Comparison of ENCODE assay signal across 18 mouse cellular contexts in the genomic region with DNA sequence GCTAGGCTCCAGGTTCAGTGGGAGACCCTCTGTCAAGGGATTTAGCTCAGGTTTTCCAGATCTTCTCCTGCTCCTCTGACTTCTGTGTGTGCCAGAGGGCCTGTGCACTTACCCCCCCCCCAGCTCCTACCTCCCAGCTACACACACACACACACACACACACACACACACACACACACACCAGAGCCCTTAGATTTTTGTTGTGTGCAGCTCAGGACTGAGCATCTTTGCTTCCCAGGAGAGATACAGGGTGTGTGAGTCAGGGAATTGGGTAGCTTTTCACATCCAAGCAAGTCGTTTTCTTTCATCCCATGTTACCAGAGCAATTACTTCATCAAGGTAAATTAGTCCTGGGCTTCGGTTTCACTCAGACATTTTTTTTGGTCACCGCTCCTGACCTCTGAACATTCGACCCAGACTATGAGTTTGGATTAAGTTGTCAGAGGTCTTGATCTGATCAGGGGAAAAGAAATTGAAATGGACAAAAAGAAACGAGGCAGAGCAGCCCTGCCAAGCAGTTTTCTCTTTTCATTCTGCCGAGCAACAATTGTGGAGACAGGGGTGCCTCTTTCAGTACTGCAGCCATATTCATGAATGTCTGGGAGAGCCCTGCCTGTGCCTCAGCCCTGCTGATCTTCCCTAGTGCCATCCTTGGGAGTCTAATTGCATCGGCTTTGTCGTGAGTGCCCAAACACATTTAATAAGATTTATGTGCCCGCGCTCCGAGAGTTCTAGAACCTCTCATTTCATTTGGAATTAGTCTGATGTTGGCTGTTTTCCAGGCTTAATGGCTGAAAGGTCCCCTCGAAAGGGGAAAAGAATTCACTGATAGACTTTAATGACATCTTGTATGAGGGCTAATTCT.
DNase-seq lines count a peak whose midpoint lies in the region; ATAC-seq and TF ChIP-seq lines count a peak whose summit lies in the region.
"Had no signal": no experiment of that assay in that cellular context is flagged by ENCODE, and none has a peak within 500 bp of the region (broad histone marks: within the 10 kb centered on the region; RNA-seq: fewer than 3 reads in every experiment).

No protein-coding gene starts in this region.

- H3K9me3 ChIP-seq in hindbrain, embryonic 10.5 days, result no peaks in the 10 kb centered on the region
- H3K9me3 ChIP-seq in hindbrain, embryonic 11.5 days (ENCODE audit: control insufficient read depth, low read length), result no peaks in the 10 kb centered on the region
- no peaks in the 10 kb centered on the region for H3K9me3 ChIP-seq in forebrain, embryonic 14.5 days (replicated peaks; ENCODE audit: control insufficient read depth, low read length)
- H3K9me3 ChIP-seq in midbrain, postnatal 0 days (ENCODE audit: low read length), result peaks cover 3% of the 10 kb centered on the region; the same call in 1 of the 2 replicates
- H3K9me3 ChIP-seq: limb, embryonic 12.5 days; liver, embryonic 15.5 days; stomach, embryonic 15.5 days had no signal

- H3K4me2 ChIP-seq in hindbrain, embryonic 11.5 days (replicated peaks; ENCODE audit: low read depth, low read length), result no peak overlapping the region
- H3K4me2 ChIP-seq in forebrain, embryonic 14.5 days (ENCODE audit: low read length), result no peak overlapping the region
- H3K4me2 ChIP-seq in midbrain, postnatal 0 days (ENCODE audit: low read depth, low read length, poor library complexity, severe bottlenecking), result no peak overlapping the region
- H3K4me2 ChIP-seq: limb, embryonic 12.5 days; liver, embryonic 15.5 days; stomach, embryonic 15.5 days had no signal

- no peak for TF ChIP-seq CTCF in midbrain, postnatal 0 days (IDR thresholded peaks at IDR 0.05)

- peaks cover 42% of the 10 kb centered on the region for H3K4me1 ChIP-seq in hindbrain, embryonic 10.5 days (replicated peaks)
- no peaks in the 10 kb centered on the region for H3K4me1 ChIP-seq in hindbrain, embryonic 11.5 days (replicated peaks; ENCODE audit: control insufficient read depth, insufficient read depth, low read length)
- H3K4me1 ChIP-seq in forebrain, embryonic 14.5 days (ENCODE audit: control insufficient read depth, insufficient read depth, low read length), result peaks cover 18% of the 10 kb centered on the region
- H3K4me1 ChIP-seq in midbrain, postnatal 0 days (ENCODE audit: insufficient read depth, low read length), result no peaks in the 10 kb centered on the region
- H3K4me1 ChIP-seq: limb, embryonic 12.5 days; liver, embryonic 15.5 days; stomach, embryonic 15.5 days had no signal

- H3K27ac ChIP-seq in hindbrain, embryonic 10.5 days, result peak overlapping the region; percentile 69
- no peak overlapping the region for H3K27ac ChIP-seq in hindbrain, embryonic 11.5 days (ENCODE audit: low read depth, low read length)
- no peak overlapping the region; the same call in 1 of the 2 replicates for H3K27ac ChIP-seq in forebrain, embryonic 14.5 days (ENCODE audit: low read depth, low read length)
- no peak overlapping the region for H3K27ac ChIP-seq in midbrain, postnatal 0 days (ENCODE audit: low read depth, low read length)
- H3K27ac ChIP-seq: limb, embryonic 12.5 days; liver, embryonic 15.5 days; stomach, embryonic 15.5 days had no signal

- H3K9ac ChIP-seq in hindbrain, embryonic 11.5 days (ENCODE audit: low read depth, low read length), result no peak overlapping the region
- H3K9ac ChIP-seq in forebrain, embryonic 14.5 days (ENCODE audit: low read length), result no peak overlapping the region
- no peak overlapping the region for H3K9ac ChIP-seq in midbrain, postnatal 0 days (replicated peaks; ENCODE audit: low read length, poor library complexity, severe bottlenecking)
- H3K9ac ChIP-seq: limb, embryonic 12.5 days; liver, embryonic 15.5 days; stomach, embryonic 15.5 days had no signal

- no peak for ATAC-seq in hindbrain, embryonic 11.5 days (ENCODE audit: low FRiP score)
- ATAC-seq in forebrain, embryonic 14.5 days, result peak; percentile 32; the same call in 1 of the 2 replicates
- no peak for ATAC-seq in midbrain, postnatal 0 days (ENCODE audit: low FRiP score)
- ATAC-seq: intestine, embryonic 16.5 days had no signal

- H3K4me3 ChIP-seq in hindbrain, embryonic 10.5 days, result no peak overlapping the region
- H3K4me3 ChIP-seq in hindbrain, embryonic 11.5 days (ENCODE audit: low read depth, low read length), result no peak overlapping the region
- H3K4me3 ChIP-seq in forebrain, embryonic 14.5 days (ENCODE audit: low read depth, low read length), result no peak overlapping the region
- no peak overlapping the region for H3K4me3 ChIP-seq in midbrain, postnatal 0 days (ENCODE audit: low read depth, low read length)
- H3K4me3 ChIP-seq: limb, embryonic 12.5 days; liver, embryonic 15.5 days; stomach, embryonic 15.5 days had no signal

- no peaks in the 10 kb centered on the region for H3K27me3 ChIP-seq in hindbrain, embryonic 10.5 days (ENCODE audit: insufficient read depth, poor library complexity, severe bottlenecking)
- H3K27me3 ChIP-seq in hindbrain, embryonic 11.5 days (ENCODE audit: control insufficient read depth, insufficient read depth, low read length), result no peaks in the 10 kb centered on the region
- H3K27me3 ChIP-seq in forebrain, embryonic 14.5 days (replicated peaks; ENCODE audit: control insufficient read depth, insufficient read depth, low read length), result no peaks in the 10 kb centered on the region
- H3K27me3 ChIP-seq in midbrain, postnatal 0 days (ENCODE audit: insufficient read depth, low read length), result no peaks in the 10 kb centered on the region
- H3K27me3 ChIP-seq: liver, embryonic 15.5 days; stomach, embryonic 15.5 days had no signal

- no peaks in the 10 kb centered on the region for H3K36me3 ChIP-seq in hindbrain, embryonic 10.5 days
- no peaks in the 10 kb centered on the region for H3K36me3 ChIP-seq in hindbrain, embryonic 11.5 days (ENCODE audit: control insufficient read depth, insufficient read depth, low read length)
- H3K36me3 ChIP-seq in forebrain, embryonic 14.5 days (ENCODE audit: control insufficient read depth, insufficient read depth, low read length), result no peaks in the 10 kb centered on the region
- H3K36me3 ChIP-seq in midbrain, postnatal 0 days (ENCODE audit: insufficient read depth, low read length), result no peaks in the 10 kb centered on the region
- H3K36me3 ChIP-seq: limb, embryonic 12.5 days; liver, embryonic 15.5 days; stomach, embryonic 15.5 days had no signal

- WGBS in hindbrain, embryonic 10.5 days, result 53% methylated on average over 12 of the region's 12 CpGs
- WGBS in hindbrain, embryonic 11.5 days, result 48% methylated on average over 12 of the region's 12 CpGs
- WGBS in forebrain, embryonic 14.5 days, result 11% methylated on average over 12 of the region's 12 CpGs
- WGBS in midbrain, postnatal 0 days, result 18% methylated on average over 12 of the region's 12 CpGs

- no peak for DNase-seq in hindbrain, embryonic 10.5 days (ENCODE audit: low spot score)
- no peak for DNase-seq in hindbrain, embryonic 11.5 days (ENCODE audit: low spot score)
- DNase-seq in Muller cell, postnatal 12 days (ENCODE audit: inconsistent ontology term), result peak; percentile 10
- peak; percentile 60 for DNase-seq in forebrain, embryonic 14.5 days (ENCODE audit: low spot score)
- peak; percentile 27 for DNase-seq in midbrain, postnatal 0 days (ENCODE audit: low spot score)
- no peak for DNase-seq in layer of hippocampus, postnatal 25 days (ENCODE audit: extremely low spot score in 1 of 2, low spot score in 1 of 2)
- DNase-seq in cerebellum, adult 11 months, result no peak
- no peak for DNase-seq in thymus, postnatal 36 days
- DNase-seq: adrenal gland, adult 8-10 months; cerebellum, postnatal 25 days; heart, postnatal 10 days; kidney, postnatal 4 days; lung, postnatal 36 days; thymus, postnatal 4 days had no signal

Comparison
In these comparisons a context has a peak if more than half of its experiments do, and no peak if none do; other contexts are left out.
1. DNase-seq: peak in Muller cell, postnatal 12 days (single experiment), forebrain, embryonic 14.5 days (single experiment) and midbrain, postnatal 0 days (single experiment); none in hindbrain, embryonic 10.5 days (single experiment), hindbrain, embryonic 11.5 days (single experiment), layer of hippocampus, postnatal 25 days (0 of 2), cerebellum, adult 11 months (single experiment) and thymus, postnatal 36 days (0 of 2).